Mouse (Mus musculus) layer of hippocampus, adult 9-10 months (tissue): Measurements from ENCODE around the gene Dhrs7.
A peak's percentile ranks its signal among the peaks of the same experiment; 100 is the strongest.

Source experiments
- DNase-seq: peaks from one replicate; pipeline ENCODE4 v3.0.0; 2022; ENCODE audit warnings: low spot score

Gene Dhrs7

GRCm38 (mm10) chr12:72655775-72656174, 8.9 kb downstream of the Dhrs7 start:
- no peak for DNase-seq

- peak; percentile 63 for DNase-seq
These were observed 10.0 kb downstream of the Dhrs7 start for GRCm38 (mm10) chr12:72654698-72655097.

- DNase-seq: no peak
These were observed 14.9 kb downstream of the Dhrs7 start, which contains the start of gene Gm4756 for GRCm38 (mm10) chr12:72649611-72650330. Gene Gm4756 (minus strand): TSS chr12:72649661.

GRCm38 (mm10) chr12:72648921-72649320, 15.8 kb downstream of the Dhrs7 start:
- no peak for DNase-seq

GRCm38 (mm10) chr12:72638025-72638424, 26.7 kb downstream of the Dhrs7 start:
- DNase-seq: no peak

- DNase-seq: no peak
These were observed 36.0 kb downstream of the Dhrs7 start for GRCm38 (mm10) chr12:72628751-72629150.

GRCm38 (mm10) chr12:72622853-72623496, 41.7 kb downstream of the Dhrs7 start:
- DNase-seq: no peak

- DNase-seq: no peak
These were observed 43.3 kb downstream of the Dhrs7 start for GRCm38 (mm10) chr12:72621441-72621840.

GRCm38 (mm10) chr12:72620856-72621255, 43.9 kb downstream of the Dhrs7 start:
- no peak for DNase-seq

GRCm38 (mm10) chr12:72612053-72612452, 52.7 kb downstream of the Dhrs7 start:
- no peak for DNase-seq
